Mouse (Mus musculus): ENCODE measurements at regions not wholly inside any gene's neighbourhood (a gene's known extent, or its start where the extent isn't known, plus 50 kb on each side); places are given as distances from the start of the nearest gene placed in this dataset.

- Histone ChIP-seq H3K79me2 (ENCODE audit: control insufficient read depth, insufficient read depth, low read length, poor library complexity) (no peaks in the 10 kb centered on the region), H3K4me3 (ENCODE audit: control insufficient read depth in 1 of 2, insufficient read depth in 1 of 2, low read depth in 2 of 2, low read length in 2 of 2) (no peak overlapping the region), H3K27me3 (ENCODE audit: control insufficient read depth in 1 of 2, insufficient read depth in 2 of 2, low read length in 2 of 2) (peaks cover 10% of the 10 kb centered on the region in 2 experiments), H3K9ac (ENCODE audit: control insufficient read depth, low read depth, low read length, poor library complexity, severe bottlenecking) (no peak overlapping the region), H3K36me3 (ENCODE audit: control insufficient read depth in 1 of 2, insufficient read depth in 2 of 2, low read length in 2 of 2) (no peaks in the 10 kb centered on the region), H3K27ac (ENCODE audit: control insufficient read depth, low read depth, low read length) (no peak overlapping the region), H3K4me1 (ENCODE audit: control insufficient read depth in 1 of 2, insufficient read depth in 2 of 2, low read length in 2 of 2) (no peaks in the 10 kb centered on the region; a peak in 1 of 4 replicates), H3K9me3 (replicated peaks; ENCODE audit: insufficient read depth, low read length) (no peaks in the 10 kb centered on the region)
- TF ChIP-seq USF1 (IDR thresholded peaks at IDR 0.05; ENCODE audit: low read depth, low read length): no peak
- no peak for TF ChIP-seq NELFE (IDR thresholded peaks at IDR 0.05; ENCODE audit: low read depth, low read length)
- no peak for TF ChIP-seq TAL1 (IDR thresholded peaks at IDR 0.05; ENCODE audit: low read length)
- no peak for TF ChIP-seq MAX (IDR thresholded peaks at IDR 0.05; ENCODE audit: low read length)
- TF ChIP-seq USF2 (IDR thresholded peaks at IDR 0.05; ENCODE audit: borderline replicate concordance in 1 of 2, insufficient read depth in 1 of 2, low read depth in 1 of 2, low read length in 2 of 2): no peak
- TF ChIP-seq POLR2AphosphoS5 (IDR thresholded peaks at IDR 0.05; ENCODE audit: borderline replicate concordance, low read depth, low read length): no peak
- TF ChIP-seq GABPA (IDR thresholded peaks at IDR 0.05; ENCODE audit: low read depth, low read length): no peak
- no peak for TF ChIP-seq POLR2A (IDR thresholded peaks at IDR 0.05; ENCODE audit: control insufficient read depth in 1 of 2, insufficient read depth in 1 of 2, low read depth in 1 of 2, low read length in 2 of 2, poor library complexity in 1 of 2)
- TF ChIP-seq ZKSCAN1 (IDR thresholded peaks at IDR 0.05; ENCODE audit: low read depth, low read length): no peak
- TF ChIP-seq TCF12 (IDR thresholded peaks at IDR 0.05; ENCODE audit: low read depth, low read length): no peak
- TF ChIP-seq ETS1 (IDR thresholded peaks at IDR 0.05; ENCODE audit: low read depth, low read length): no peak
- TF ChIP-seq MXI1 (IDR thresholded peaks at IDR 0.05; ENCODE audit: low read depth, low read length): no peak
- no peak for TF ChIP-seq JUND (IDR thresholded peaks at IDR 0.05; ENCODE audit: low read depth, low read length)
- TF ChIP-seq ZC3H11A (IDR thresholded peaks at IDR 0.05; ENCODE audit: low read depth, low read length): no peak
- TF ChIP-seq CHD2 (IDR thresholded peaks at IDR 0.05; ENCODE audit: low read length): no peak
- no peak for TF ChIP-seq ZMIZ1 (IDR thresholded peaks at IDR 0.05; ENCODE audit: low read depth, low read length)
- TF ChIP-seq BHLHE40 (IDR thresholded peaks at IDR 0.05; ENCODE audit: borderline replicate concordance, low read depth, low read length): no peak
- no peak for TF ChIP-seq ZNF384 (IDR thresholded peaks at IDR 0.05; ENCODE audit: low read depth, low read length)
- TF ChIP-seq NRF1 (IDR thresholded peaks at IDR 0.05; ENCODE audit: insufficient read depth, low read depth, low read length, poor library complexity, severe bottlenecking): no peak
- DNase-seq (ENCODE audit: low read depth, low spot score): no peak
These were observed 57.4 kb upstream of the 1600014C23Rik start for GRCm38 (mm10) chr17:45790959-45791520.

DNA sequence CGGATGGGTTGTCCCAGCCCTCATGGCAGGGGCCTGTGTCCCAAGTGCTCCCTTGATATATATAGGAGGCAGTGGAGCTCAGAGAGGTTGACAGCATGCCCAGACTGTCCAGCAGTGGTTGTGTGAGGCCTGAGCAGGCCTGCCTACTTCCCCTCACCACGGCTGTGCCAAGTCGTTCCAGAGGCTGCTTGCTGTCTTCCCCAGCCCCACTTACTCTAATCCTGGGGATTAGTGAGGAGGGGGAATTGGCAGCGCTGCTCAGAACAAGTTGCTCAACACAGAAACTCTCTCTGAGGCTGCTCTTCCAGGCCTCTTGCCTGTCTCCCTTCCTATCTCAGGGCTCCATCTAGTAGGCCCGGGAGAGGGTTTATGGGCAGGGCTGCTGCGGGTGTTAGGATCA lies 56.1 kb upstream of the 1600014C23Rik start:
- TF ChIP-seq TBP (IDR thresholded peaks at IDR 0.05; ENCODE audit: low read depth, low read length) (no peak), GATA1 (IDR thresholded peaks at IDR 0.05; ENCODE audit: low read depth, low read length) (peak; percentile 36; the same call in 1 of the 2 replicates)
- H3K27ac ChIP-seq (ENCODE audit: control insufficient read depth, low read depth, low read length): no peak overlapping the region
- peaks cover 4 to 6% of the 10 kb centered on the region in 2 experiments for H3K27me3 ChIP-seq (ENCODE audit: control insufficient read depth in 1 of 2, insufficient read depth in 2 of 2, low read length in 2 of 2)

More for the DNA sequence above, 56.1 kb upstream of the 1600014C23Rik start:
- Histone ChIP-seq H3K36me3 (ENCODE audit: control insufficient read depth in 1 of 2, insufficient read depth in 2 of 2, low read length in 2 of 2) (no peaks in the 10 kb centered on the region), H3K4me3 (ENCODE audit: control insufficient read depth in 1 of 2, insufficient read depth in 1 of 2, low read depth in 2 of 2, low read length in 2 of 2) (no peak overlapping the region), H3K9me3 (replicated peaks; ENCODE audit: insufficient read depth, low read length) (no peaks in the 10 kb centered on the region), H3K4me1 (ENCODE audit: control insufficient read depth in 1 of 2, insufficient read depth in 2 of 2, low read length in 2 of 2) (peaks cover 0 to 4% of the 10 kb centered on the region in 2 experiments; a peak in 1 of 4 replicates), H3K79me2 (ENCODE audit: control insufficient read depth, insufficient read depth, low read length, poor library complexity) (no peaks in the 10 kb centered on the region), H3K9ac (ENCODE audit: control insufficient read depth, low read depth, low read length, poor library complexity, severe bottlenecking) (no peak overlapping the region)
- no peak for DNase-seq (ENCODE audit: low read depth, low spot score)
